Mouse (Mus musculus): Measurements from ENCODE around the gene Zfp462.

DNA sequence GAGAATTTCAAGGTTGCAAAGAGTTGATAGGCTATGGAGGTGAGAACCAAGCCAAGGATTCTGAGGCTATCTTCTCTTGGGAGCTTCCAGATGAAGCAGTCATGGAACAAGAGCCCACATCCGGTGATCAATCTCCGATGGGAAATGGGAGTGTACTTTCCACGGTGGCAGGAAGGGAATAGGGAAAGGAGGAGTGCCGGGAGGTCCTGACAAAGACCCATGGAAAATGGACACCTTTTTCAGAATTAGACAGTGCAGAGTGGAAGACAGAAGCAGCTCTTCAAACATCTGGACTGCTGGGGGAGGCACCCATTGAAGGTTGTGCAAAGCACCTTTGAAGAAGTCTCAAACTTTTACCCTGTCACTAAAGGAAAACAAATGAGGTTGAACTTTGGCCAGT lies 41.8 kb downstream of the Zfp462 start:
- TF ChIP-seq CTCF (IDR thresholded peaks at IDR 0.05; ENCODE audit: low read depth) (no peak), EP300 (IDR thresholded peaks at IDR 0.05; ENCODE audit: low read depth) (no peak)
